Mouse (Mus musculus) C2C12 (cell line): ENCODE results near the gene Otulin. TPM values are rescaled to one million over a fixed set of nuclear protein-coding genes. Genes with fewer than 3 reads are reported as not detected.

Source experiments
- H3K27me3 ChIP-seq: one replicate; pipeline ENCODE4 v1.6.1; 2011; ENCODE audit not compliant: control insufficient read depth, insufficient read depth, insufficient read length
- H3K36me3 ChIP-seq: one replicate; pipeline ENCODE4 v1.6.1; 2011; ENCODE audit not compliant: control insufficient read depth, insufficient read depth
- H3K4me3 ChIP-seq: one replicate; pipeline ENCODE4 v1.5.1; 2011; ENCODE audit warnings: mild to moderate bottlenecking, control low read depth; ENCODE audit not compliant: poor library complexity, insufficient read depth, severe bottlenecking
- H3K79me2 ChIP-seq: one replicate; pipeline ENCODE4 v1.6.1; 2011; ENCODE audit not compliant: control insufficient read depth, insufficient read depth
- H3K79me3 ChIP-seq: one replicate; pipeline ENCODE4 v1.6.1; 2011; ENCODE audit warnings: low read depth, control low read depth
- H3ac ChIP-seq: one replicate; pipeline ENCODE3; 2011; ENCODE audit warnings: low read depth; ENCODE audit not compliant: control insufficient read depth, insufficient read length
- CEBPB ChIP-seq: IDR thresholded peaks from one replicate; pipeline ENCODE4 v1.6.1; 2011; ENCODE audit warnings: low read depth, mild to moderate bottlenecking, control low read depth, moderate library complexity
- CTCF ChIP-seq: IDR thresholded peaks from one replicate; pipeline ENCODE4 v1.5.1; 2011; ENCODE audit not compliant: control insufficient read depth, insufficient read depth, insufficient read length
- FOSL1 ChIP-seq: IDR thresholded peaks from one replicate; pipeline ENCODE4 v1.8.0; 2011; ENCODE audit warnings: mild to moderate bottlenecking, low read length; ENCODE audit not compliant: poor library complexity, insufficient read depth, severe bottlenecking
- MAX ChIP-seq: IDR thresholded peaks from one replicate; pipeline ENCODE4 v1.6.1; 2011; ENCODE audit warnings: mild to moderate bottlenecking, control low read depth
- MYOD1 ChIP-seq: IDR thresholded peaks from one replicate; pipeline ENCODE4 v1.6.1; 2011; ENCODE audit warnings: low read depth; ENCODE audit not compliant: control insufficient read depth, insufficient read length
- MYOG ChIP-seq: IDR thresholded peaks from one replicate; pipeline ENCODE4 v1.6.1; 2011; ENCODE audit not compliant: control insufficient read depth, insufficient read length; ENCODE audit errors: extremely low read depth
- USF1 ChIP-seq: IDR thresholded peaks from one replicate; pipeline ENCODE4 v1.6.1; 2011; ENCODE audit warnings: low read depth, mild to moderate bottlenecking, control low read depth, moderate library complexity
- polyA plus RNA-seq: library from polyadenylated mRNA; unstranded; fragments of >200 nt; fragmentation: generic; extraction: Trizol; gene quantifications from one replicate; pipeline ENCODE4 v1.2.1, GENCODE M21; 2012; ENCODE audit warnings: missing spikeins

Gene Otulin
- polyA plus RNA-seq, 1 experiment, result 48.8 TPM

GRCm38 (mm10) chr15:27553554-27553953 is 76.9 kb downstream of the Otulin start:
- H3K4me3 ChIP-seq, result no peak overlapping the region
- H3K36me3 ChIP-seq, result peaks cover 99% of the 10 kb centered on the region
- H3ac ChIP-seq, result no peak overlapping the region
- peaks cover 37% of the 10 kb centered on the region for H3K79me3 ChIP-seq
- no peaks in the 10 kb centered on the region for H3K27me3 ChIP-seq
- peaks cover 85% of the 10 kb centered on the region for H3K79me2 ChIP-seq
- TF ChIP-seq USF1 (no peak), MYOG (no peak), FOSL1 (no peak), CTCF (no peak), MAX (no peak), MYOD1 (no peak), CEBPB (no peak)

- Histone ChIP-seq H3K36me3 (peaks cover 99% of the 10 kb centered on the region), H3K79me3 (peaks cover 47% of the 10 kb centered on the region), H3K27me3 (no peaks in the 10 kb centered on the region), H3K79me2 (peaks cover 90% of the 10 kb centered on the region), H3K4me3 (no peak overlapping the region), H3ac (no peak overlapping the region)
- no peak for TF ChIP-seq CEBPB
- peak; percentile 37 for TF ChIP-seq MYOG
- peak; percentile 79 for TF ChIP-seq MYOD1
- TF ChIP-seq MAX, result no peak
These were observed 78.3 kb downstream of the Otulin start for GRCm38 (mm10) chr15:27552129-27552700.

- Histone ChIP-seq H3K4me3 (no peak overlapping the region), H3K36me3 (peaks cover 99% of the 10 kb centered on the region), H3K27me3 (no peaks in the 10 kb centered on the region), H3K79me2 (peaks cover 93% of the 10 kb centered on the region), H3ac (no peak overlapping the region), H3K79me3 (peaks cover 54% of the 10 kb centered on the region)
- no peak for TF ChIP-seq MYOG
- no peak for TF ChIP-seq CEBPB
- no peak for TF ChIP-seq FOSL1
- TF ChIP-seq MAX, result no peak
- TF ChIP-seq CTCF, result no peak
- no peak for TF ChIP-seq MYOD1
- no peak for TF ChIP-seq USF1
These were observed 79.1 kb downstream of the Otulin start for GRCm38 (mm10) chr15:27551117-27552114.

- Histone ChIP-seq H3K27me3 (no peaks in the 10 kb centered on the region), H3K4me3 (no peak overlapping the region), H3ac (no peak overlapping the region), H3K36me3 (peaks cover 99% of the 10 kb centered on the region), H3K79me2 (peaks cover 95% of the 10 kb centered on the region), H3K79me3 (peaks cover 58% of the 10 kb centered on the region)
- TF ChIP-seq USF1 (no peak), MYOG (no peak), MAX (no peak), CTCF (no peak), FOSL1 (no peak), CEBPB (no peak), MYOD1 (no peak)
These were observed 80.0 kb downstream of the Otulin start for GRCm38 (mm10) chr15:27550358-27550992.

DNA sequence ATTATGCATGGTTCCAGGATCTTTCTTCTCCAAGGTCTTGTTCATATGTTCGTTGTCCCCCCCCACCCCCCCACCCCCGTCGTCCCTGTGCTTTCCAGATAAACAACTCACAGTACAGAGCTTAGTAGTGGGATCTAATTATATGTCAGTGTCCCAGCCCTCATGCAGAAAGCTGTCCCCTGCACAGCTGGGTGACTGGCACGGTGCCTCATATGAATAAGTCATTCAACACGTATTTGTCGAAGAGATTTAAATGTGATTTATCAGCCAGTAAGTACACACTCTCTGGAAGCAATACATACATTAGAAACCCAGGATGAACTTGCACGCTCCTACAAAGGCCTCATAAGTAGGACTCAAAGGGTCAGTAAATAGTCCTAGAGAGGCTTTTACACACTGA is 80.6 kb downstream of the Otulin start:
- Histone ChIP-seq H3K79me2 (peaks cover 98% of the 10 kb centered on the region), H3K36me3 (peaks cover 99% of the 10 kb centered on the region), H3K27me3 (no peaks in the 10 kb centered on the region), H3ac (no peak overlapping the region), H3K4me3 (no peak overlapping the region), H3K79me3 (peaks cover 63% of the 10 kb centered on the region)
- TF ChIP-seq MYOG (no peak), MAX (no peak), MYOD1 (no peak), FOSL1 (no peak), USF1 (no peak), CEBPB (no peak), CTCF (no peak)
